Mouse (Mus musculus) ES-E14 (cell line): ENCODE results near the gene Gm10722. TPM values are rescaled to one million over a fixed set of nuclear protein-coding genes. Genes with fewer than 3 reads are reported as not detected.
"Not testable (repeated sequence)": the region's sequence is repeated elsewhere in the genome, so short reads cannot be mapped to it uniquely, and the experiment has no call there.

Experiments used
- DNase-seq: peaks from one replicate; pipeline ENCODE4 v3.0.0-alpha.2; 2013; ENCODE audit warnings: low read depth, low spot score
- H3K27ac ChIP-seq: 2 replicates; pipeline ENCODE4 v1.5.1; 2012; ENCODE audit warnings: low read depth, mild to moderate bottlenecking, low read length, moderate library complexity, mixed read lengths; ENCODE audit not compliant: poor library complexity, insufficient read depth, severe bottlenecking
- H3K36me3 ChIP-seq: 2 replicates; pipeline ENCODE4 v1.6.1; 2012; ENCODE audit warnings: mild to moderate bottlenecking, low read length, moderate library complexity, mixed read lengths; ENCODE audit not compliant: control insufficient read depth, poor library complexity, insufficient read depth, severe bottlenecking
- H3K4me1 ChIP-seq, 2 experiments: fragments of 150-350 bp in 1 of 2; sonication (generic) in 1 of 2; 2 replicates each; pipeline ENCODE4 v1.6.1; 2012; ENCODE audit warnings: low read length in 2 of 2, mild to moderate bottlenecking in 1 of 2, mixed read lengths in 1 of 2; ENCODE audit not compliant: control insufficient read depth in 2 of 2, insufficient read depth in 2 of 2, poor library complexity in 1 of 2
- H3K4me3 ChIP-seq, 2 experiments: fragments of 150-350 bp in 1 of 2; sonication (generic) in 1 of 2; 2 replicates each; pipeline ENCODE4 v1.5.1; 2012; ENCODE audit warnings: low read length in 2 of 2, low read depth in 1 of 2, mild to moderate bottlenecking in 1 of 2, mixed read lengths in 1 of 2; ENCODE audit not compliant: insufficient read depth in 1 of 2, poor library complexity in 1 of 2, severe bottlenecking in 1 of 2
- H3K9ac ChIP-seq: 2 replicates; pipeline ENCODE4 v1.6.1; 2012; ENCODE audit warnings: low read depth, mild to moderate bottlenecking, low read length, mixed read lengths; ENCODE audit not compliant: poor library complexity, insufficient read depth, severe bottlenecking
- H3K9me3 ChIP-seq: fragments of 150-350 bp; sonication (generic); 2 replicates; pipeline ENCODE4 v1.6.1; 2012; ENCODE audit warnings: low read depth, mild to moderate bottlenecking, low read length; ENCODE audit not compliant: control insufficient read depth, insufficient read depth
- in situ Hi-C, 2 experiments: fragments of 600-800 bp; cut with MboI; formaldehyde crosslinking; loops; one replicate each; pipeline ENCODE4 v1.15.1; 2025; ENCODE audit warnings: low sequenced_read_pairs in 2 of 2, inconsistent platforms in 1 of 2; ENCODE audit not compliant: unreplicated experiment in 2 of 2
- total RNA-seq: library from RNA; depleted of rRNA; stranded (reverse); fragments of 300-350 nt; gene quantifications from 2 replicates; pipeline ENCODE4 v1.2.3, GENCODE M21; 2012

The Gm10722 gene
- total RNA-seq, 1 experiment, result not detected

- in situ Hi-C loops, H3K9me3 ChIP-seq, H3K4me3 ChIP-seq, H3K4me1 ChIP-seq, H3K9ac ChIP-seq, H3K27ac ChIP-seq, H3K36me3 ChIP-seq, DNase-seq: not testable (repeated sequence)
Measured at GRCm38 (mm10) chr9:3012054-3012621, 11.4 kb downstream of the Gm10722 start.

- in situ Hi-C loops, H3K4me1 ChIP-seq, H3K4me3 ChIP-seq, H3K9me3 ChIP-seq, H3K27ac ChIP-seq, H3K9ac ChIP-seq, DNase-seq, H3K36me3 ChIP-seq: not testable (repeated sequence)
Measured at GRCm38 (mm10) chr9:3012733-3013279, 12.1 kb downstream of the Gm10722 start, which contains the start of gene Gm10721. Gene Gm10721, plus strand, starts transcription at chr9:3013140.

- H3K4me1 ChIP-seq, H3K36me3 ChIP-seq, in situ Hi-C loops: not testable (repeated sequence)
Measured at GRCm38 (mm10) chr9:3015354-3015753, 14.6 kb downstream of the Gm10722 start, which contains the start of gene Gm10720. Gene Gm10720, plus strand, starts transcription at chr9:3015654.

GRCm38 (mm10) chr9:3015896-3016295 lies 15.2 kb downstream of the Gm10722 start:
- H3K27ac ChIP-seq, DNase-seq, H3K9me3 ChIP-seq, H3K4me1 ChIP-seq, H3K9ac ChIP-seq, H3K36me3 ChIP-seq, H3K4me3 ChIP-seq, in situ Hi-C loops: not testable (repeated sequence)

More at GRCm38 (mm10) chr9:3015354-3015753, 14.6 kb downstream of the Gm10722 start, which contains the start of gene Gm10720:
- not testable (repeated sequence) for H3K9ac ChIP-seq, H3K27ac ChIP-seq, DNase-seq, H3K9me3 ChIP-seq, H3K4me3 ChIP-seq

- H3K36me3 ChIP-seq, DNase-seq, H3K9ac ChIP-seq, H3K4me3 ChIP-seq, H3K9me3 ChIP-seq, H3K27ac ChIP-seq, in situ Hi-C loops, H3K4me1 ChIP-seq: not testable (repeated sequence)
Measured at GRCm38 (mm10) chr9:3017108-3017507, 16.4 kb downstream of the Gm10722 start, which contains the start of gene Gm10719. Gene Gm10719, plus strand, starts transcription at chr9:3017408.

GRCm38 (mm10) chr9:3018944-3019343 lies 18.2 kb downstream of the Gm10722 start:
- H3K27ac ChIP-seq, H3K9me3 ChIP-seq, H3K36me3 ChIP-seq, H3K4me3 ChIP-seq, H3K9ac ChIP-seq, in situ Hi-C loops, H3K4me1 ChIP-seq, DNase-seq: not testable (repeated sequence)

GRCm38 (mm10) chr9:3019835-3020727 lies 19.4 kb downstream of the Gm10722 start:
- H3K27ac ChIP-seq, H3K4me1 ChIP-seq, H3K36me3 ChIP-seq, H3K9ac ChIP-seq, DNase-seq, H3K4me3 ChIP-seq, in situ Hi-C loops, H3K9me3 ChIP-seq: not testable (repeated sequence)
